Mouse (Mus musculus): ENCODE data around the gene Metap2.

DNA sequence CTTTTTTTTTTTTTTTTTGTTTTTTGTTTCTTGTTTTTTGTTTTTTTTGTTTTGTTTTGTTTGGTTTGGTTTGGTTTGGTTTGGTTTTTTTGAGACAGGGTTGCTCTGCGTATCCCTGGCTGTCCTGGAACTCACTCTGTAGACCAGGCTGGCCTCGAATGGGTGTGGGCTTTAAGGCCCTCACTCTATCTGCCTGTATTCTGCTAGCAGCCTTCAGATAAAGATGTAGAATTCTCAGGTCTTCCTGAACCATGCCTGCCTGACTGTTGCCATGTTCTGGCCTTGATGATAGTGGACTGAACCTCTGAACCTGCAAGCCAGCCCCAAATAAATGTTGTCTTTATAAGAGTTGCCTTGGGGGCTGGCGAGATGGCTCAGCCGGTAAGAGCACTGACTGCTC is 4.3 kb downstream of the Metap2 start:
- TF ChIP-seq CTCF (IDR thresholded peaks at IDR 0.05; ENCODE audit: low read depth, low read length) (no peak), POLR2A (IDR thresholded peaks at IDR 0.05; ENCODE audit: extremely low read depth, insufficient read depth, low read length) (no peak)
